Mouse (Mus musculus) olfactory bulb, adult 2 months (tissue): Measurements from ENCODE around the gene Etfb. TPM values are rescaled to one million over a fixed set of nuclear protein-coding genes. Genes with fewer than 3 reads are reported as not detected.
A peak's percentile ranks its signal among the peaks of the same experiment; 100 is the strongest.

Source experiments
- H3K27ac ChIP-seq: fragments of 200-500 bp; 2 replicates; pipeline ENCODE4 v1.5.1; 2012; ENCODE audit warnings: low read depth, low read length; ENCODE audit not compliant: insufficient read depth
- H3K4me1 ChIP-seq: fragments of 200-500 bp; 2 replicates; pipeline ENCODE4 v1.6.1; 2012; ENCODE audit warnings: low read length; ENCODE audit not compliant: control insufficient read depth, insufficient read depth
- H3K4me3 ChIP-seq: fragments of 200-500 bp; 2 replicates; pipeline ENCODE4 v1.5.1; 2012; ENCODE audit warnings: mild to moderate bottlenecking, low read depth, low read length, moderate library complexity; ENCODE audit not compliant: insufficient read depth
- CTCF ChIP-seq: fragments of 200-500 bp; IDR thresholded peaks from 2 replicates; pipeline ENCODE4 v1.5.1; 2012; ENCODE audit warnings: low read depth, mild to moderate bottlenecking, low read length, moderate library complexity; ENCODE audit not compliant: insufficient read depth
- POLR2A ChIP-seq: fragments of 200-500 bp; IDR thresholded peaks from 2 replicates; pipeline ENCODE4 v1.6.1; 2012; ENCODE audit warnings: mild to moderate bottlenecking, low read depth, low read length, moderate library complexity; ENCODE audit not compliant: insufficient read depth
- WGBS: fragments of 180-500 bp; shearing (Covaris S2); methylation state at CpG from one replicate; pipeline ENCODE4 v1.1.7; 2018; 5-methylcytosine and 5-hydroxymethylcytosine counted together
- polyA plus RNA-seq: library from polyadenylated mRNA; stranded (reverse); fragments of >200 nt; gene quantifications from 2 replicates; pipeline ENCODE4 v1.2.4, GENCODE M21; 2012; ENCODE audit warnings: low replicate concordance; ENCODE audit not compliant: missing spikeins, insufficient read depth, insufficient read length

Gene Etfb
- polyA plus RNA-seq, 1 experiment: not detected

DNA sequence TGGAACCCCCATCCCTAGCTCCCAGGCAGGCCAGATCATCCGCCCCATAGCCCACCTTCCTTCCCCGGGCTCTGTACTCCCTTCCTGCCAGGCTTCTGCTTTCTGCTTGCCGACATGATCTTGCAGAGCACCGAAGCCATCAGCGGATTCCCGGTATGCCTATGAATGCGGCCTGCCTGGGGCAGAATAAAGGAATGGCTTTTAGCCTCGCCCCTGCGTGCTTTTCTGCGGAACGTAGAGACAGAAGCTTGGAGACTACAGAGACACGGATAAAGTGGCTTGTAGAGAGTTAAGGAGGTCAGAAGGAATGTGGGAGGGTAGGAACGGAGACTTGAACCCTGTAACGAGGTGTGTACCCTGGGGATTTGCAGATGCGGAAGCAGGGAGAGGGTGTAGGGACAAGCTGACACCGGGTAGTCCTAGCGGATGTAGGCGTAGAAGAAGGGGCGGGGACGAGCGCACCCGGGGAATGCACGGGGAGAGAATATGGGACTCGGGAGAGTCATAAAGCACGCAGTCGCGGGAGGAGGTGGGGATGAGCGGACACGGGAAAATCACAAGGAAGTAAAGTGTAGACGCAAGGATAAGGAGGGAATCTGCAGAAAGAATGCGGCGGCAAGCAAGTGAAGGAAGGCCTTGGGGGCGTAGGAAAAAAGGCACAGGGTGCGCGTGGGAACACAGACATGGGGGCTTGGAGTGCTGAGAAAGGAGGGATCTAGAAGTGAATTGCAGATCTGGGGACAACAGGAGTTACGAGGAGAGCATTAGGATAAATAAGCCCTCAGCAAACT is 562 bp upstream of the Etfb start:
- Histone ChIP-seq H3K4me1 (peaks cover 16% of the 10 kb centered on the region), H3K27ac (peak overlapping the region; percentile 85), H3K4me3 (peak overlapping the region; percentile 62)
- TF ChIP-seq CTCF (no peak), POLR2A (no peak)
- 1% methylated on average over 36 of the region's 36 CpGs for WGBS

GRCm38 (mm10) chr7:43447801-43448200 is 3.9 kb downstream of the Etfb start:
- no peak overlapping the region for H3K4me3 ChIP-seq
- no peak for TF ChIP-seq CTCF
- TF ChIP-seq POLR2A: no peak
- H3K4me1 ChIP-seq: peaks cover 10% of the 10 kb centered on the region
- H3K27ac ChIP-seq: no peak overlapping the region
- 80% methylated on average over 4 of the region's 4 CpGs for WGBS

DNA sequence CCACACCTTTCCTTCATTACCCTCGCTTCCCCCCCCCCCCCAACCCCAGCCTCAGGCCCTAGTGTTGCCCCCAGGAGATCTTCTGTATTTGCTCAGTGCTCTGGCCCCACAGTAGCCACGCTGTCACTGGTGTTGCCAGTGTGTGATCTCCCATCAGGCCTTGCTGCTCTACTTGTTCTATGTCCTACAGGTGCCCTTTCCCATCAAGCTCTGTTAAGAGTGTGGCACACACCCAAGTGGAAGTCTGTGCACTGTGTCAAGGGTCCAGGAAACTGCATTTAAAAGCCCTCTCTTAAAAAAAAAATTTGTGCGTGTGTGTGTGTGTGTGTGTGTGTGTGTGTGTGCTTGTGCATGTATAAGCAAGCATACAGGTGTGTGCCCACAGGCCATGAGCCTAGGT is 4.4 kb downstream of the Etfb start:
- peaks cover 6% of the 10 kb centered on the region for H3K4me1 ChIP-seq
- 83% methylated on average over 3 of the region's 3 CpGs for WGBS
- TF ChIP-seq CTCF: no peak
- TF ChIP-seq POLR2A: no peak
- no peak overlapping the region for H3K27ac ChIP-seq
- no peak overlapping the region for H3K4me3 ChIP-seq

DNA sequence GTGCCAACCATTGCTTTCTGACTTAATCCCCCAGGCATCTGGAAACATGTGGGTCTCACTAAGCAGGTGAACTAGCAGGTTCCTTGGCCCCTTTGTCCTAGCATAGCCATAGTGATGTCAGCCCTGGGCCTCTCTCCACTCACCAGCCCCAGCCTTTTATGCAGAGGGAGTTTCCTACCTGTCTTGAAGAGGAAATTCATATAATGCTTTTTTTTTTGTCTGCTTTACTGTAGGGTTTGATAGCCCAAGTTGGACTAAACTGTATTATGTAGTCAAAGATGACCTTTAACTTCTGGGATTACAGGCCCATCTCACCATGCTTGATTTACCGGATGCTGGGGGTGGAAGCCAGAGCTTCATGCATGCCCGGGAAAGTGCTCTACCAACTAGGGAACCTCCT is 5.9 kb downstream of the Etfb start:
- WGBS: 96% methylated on average over 2 of the region's 2 CpGs
- TF ChIP-seq CTCF: no peak
- no peak for TF ChIP-seq POLR2A

GRCm38 (mm10) chr7:43451726-43452125 is 7.8 kb downstream of the Etfb start:
- Histone ChIP-seq H3K4me1 (no peaks in the 10 kb centered on the region), H3K27ac (no peak overlapping the region), H3K4me3 (no peak overlapping the region)
- WGBS: 92% methylated on average over 11 of the region's 11 CpGs
- no peak for TF ChIP-seq CTCF
- no peak for TF ChIP-seq POLR2A

More for the DNA sequence above, 5.9 kb downstream of the Etfb start:
- peaks cover 2% of the 10 kb centered on the region; the same call in 1 of the 2 replicates for H3K4me1 ChIP-seq
- no peak overlapping the region for H3K4me3 ChIP-seq
- H3K27ac ChIP-seq: no peak overlapping the region

GRCm38 (mm10) chr7:43452609-43453008 is 8.7 kb downstream of the Etfb start:
- Histone ChIP-seq H3K27ac (no peak overlapping the region), H3K4me1 (no peaks in the 10 kb centered on the region), H3K4me3 (no peak overlapping the region)
- WGBS: 37% methylated on average over 4 of the region's 4 CpGs
- no peak for TF ChIP-seq CTCF

GRCm38 (mm10) chr7:43453599-43454355 is 9.9 kb downstream of the Etfb start:
- Histone ChIP-seq H3K4me3 (no peak overlapping the region), H3K4me1 (no peaks in the 10 kb centered on the region), H3K27ac (no peak overlapping the region)
- TF ChIP-seq POLR2A (no peak), CTCF (no peak)
- 87% methylated on average over 14 of the region's 14 CpGs for WGBS

DNA sequence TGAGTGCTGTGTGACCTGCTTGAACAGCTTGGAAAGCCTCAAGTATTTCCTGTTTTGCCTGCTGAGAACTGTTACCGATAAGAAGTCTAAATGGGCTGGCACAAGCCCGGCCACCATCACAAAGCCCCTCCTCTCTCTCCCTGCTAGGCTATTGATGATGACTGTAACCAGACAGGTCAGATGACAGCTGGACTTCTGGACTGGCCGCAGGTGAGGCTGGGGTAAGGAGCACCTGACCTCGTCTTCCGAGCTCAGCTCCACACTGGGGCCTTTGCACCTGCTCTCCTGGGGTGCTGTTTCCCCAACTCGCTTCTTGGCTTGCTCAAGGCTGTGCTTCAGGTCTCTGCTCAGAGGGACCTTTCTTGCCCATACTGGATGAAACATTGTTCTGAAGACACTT is 10.5 kb downstream of the Etfb start:
- 88% methylated on average over 6 of the region's 6 CpGs for WGBS
- TF ChIP-seq POLR2A (no peak), CTCF (no peak)
- Histone ChIP-seq H3K27ac (no peak overlapping the region), H3K4me1 (no peaks in the 10 kb centered on the region), H3K4me3 (no peak overlapping the region)

DNA sequence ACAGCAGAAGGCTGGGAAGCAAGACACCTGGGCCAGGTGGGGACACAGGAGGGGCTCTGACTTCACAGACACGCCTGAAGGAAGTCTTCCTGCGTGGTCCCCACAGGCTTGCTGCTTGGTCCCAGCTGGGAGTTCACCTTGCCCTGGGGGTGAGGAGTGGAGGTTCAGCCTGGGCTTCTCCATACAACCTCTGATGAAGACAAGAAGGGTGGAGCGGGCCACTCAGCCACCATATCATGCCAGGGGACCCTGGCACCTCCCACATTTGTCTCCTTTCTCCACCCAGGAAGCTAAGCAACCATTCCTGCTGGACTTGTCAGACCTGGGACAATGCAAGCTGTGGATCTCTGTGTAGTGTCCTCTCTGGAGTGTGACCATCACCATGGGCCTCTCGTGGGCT is 19.0 kb downstream of the Etfb start, which contains the start of gene Vsig10l:
Gene Vsig10l, plus strand, starts transcription at position 301 of the 400 bp plus-strand sequence.
- no peak within 1 kb of the TSS for H3K27ac ChIP-seq
- 76% methylated on average over 4 of the region's 4 CpGs for WGBS
- no peak for TF ChIP-seq CTCF
- TF ChIP-seq POLR2A: no peak
- peaks cover 20% of the 10 kb centered on the region for H3K4me1 ChIP-seq
- H3K4me3 ChIP-seq: no peak within 1 kb of the TSS
